Mouse (Mus musculus): ENCODE measurements at regions not wholly inside any gene's neighbourhood (a gene's known extent, or its start where the extent isn't known, plus 50 kb on each side); places are given as distances from the start of the nearest gene placed in this dataset.

GRCm38 (mm10) chr7:138734254-138734653 is 111.6 kb upstream of the Ppp2r2d start:
- TF ChIP-seq CTCF (IDR thresholded peaks at IDR 0.05; ENCODE audit: insufficient read depth, low read length) (peak; percentile 58), POLR2A (IDR thresholded peaks at IDR 0.05; ENCODE audit: borderline replicate concordance, extremely low read depth, low read depth, low read length) (no peak)

Data from lung, adult 2 months (tissue).